Mouse (Mus musculus): ENCODE results near the gene Golga7b.

Golga7b gene

GRCm38 (mm10) chr19:42247519-42247918 is at the start of gene Golga7b:
Gene Golga7b, plus strand, starts transcription at chr19:42247574.
- no peak for DNase-seq

DNA sequence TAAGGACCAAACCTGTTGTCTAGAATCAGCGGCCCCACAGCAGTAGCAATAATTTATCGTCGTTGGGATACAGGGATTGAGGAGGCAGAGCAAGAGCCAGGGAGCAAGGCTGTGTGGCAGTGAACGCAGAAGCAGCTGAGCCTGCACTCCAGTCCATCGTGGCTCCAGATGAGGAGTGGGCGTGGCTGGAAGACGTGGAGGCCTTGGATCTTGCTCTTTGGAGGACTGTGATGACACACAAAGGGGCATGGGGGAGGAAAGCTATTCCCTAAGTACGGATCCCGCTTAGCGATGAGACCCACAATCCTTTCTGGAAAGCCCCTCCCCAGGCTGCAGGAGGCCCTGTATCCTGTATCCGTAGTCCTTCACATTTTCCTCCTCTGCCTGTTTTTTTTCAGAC is 49.3 kb upstream of the Golga7b start:
- DNase-seq, result no peak

DNA sequence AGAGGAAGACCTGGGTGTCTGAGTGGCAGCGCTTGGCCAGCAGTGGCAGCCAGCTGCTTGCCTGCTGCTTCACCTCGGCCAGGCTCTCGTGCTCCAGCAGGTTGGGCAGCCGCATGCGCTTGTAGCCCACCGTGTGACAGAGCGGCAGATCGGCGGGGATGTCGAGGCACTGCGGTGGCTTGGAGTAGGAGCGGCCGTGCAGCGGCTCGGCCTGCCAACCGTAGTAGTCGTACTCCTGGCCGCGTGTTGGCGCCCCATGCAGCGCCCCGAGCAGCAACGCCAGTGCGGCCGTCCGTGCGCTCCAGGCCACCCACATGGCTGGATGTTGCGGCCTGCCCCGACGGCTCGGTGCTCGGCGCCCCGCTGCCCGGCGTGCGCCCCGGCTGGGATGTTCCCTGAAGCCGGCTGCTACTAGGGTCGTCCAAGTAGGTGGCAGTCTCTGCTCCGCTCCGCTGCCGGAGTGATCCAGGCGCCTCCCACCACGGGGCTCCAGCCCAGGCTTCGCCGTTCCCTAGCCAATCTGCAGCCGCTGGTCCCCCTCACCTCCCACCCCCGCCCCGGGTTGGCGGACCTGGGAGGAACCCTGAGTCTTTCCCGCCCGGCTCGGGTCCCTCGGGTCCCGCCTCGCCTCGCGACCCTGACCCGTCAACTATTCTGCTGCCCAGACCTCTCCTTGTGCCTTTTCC is 45.5 kb upstream of the Golga7b start, which contains the start of gene Sfrp5:
Sfrp5 (minus strand) TSS at position 557 of the 686 bp plus-strand sequence.
- no peak for DNase-seq

GRCm38 (mm10) chr19:42202467-42202866 is 44.9 kb upstream of the Golga7b start:
- DNase-seq, result no peak

DNA sequence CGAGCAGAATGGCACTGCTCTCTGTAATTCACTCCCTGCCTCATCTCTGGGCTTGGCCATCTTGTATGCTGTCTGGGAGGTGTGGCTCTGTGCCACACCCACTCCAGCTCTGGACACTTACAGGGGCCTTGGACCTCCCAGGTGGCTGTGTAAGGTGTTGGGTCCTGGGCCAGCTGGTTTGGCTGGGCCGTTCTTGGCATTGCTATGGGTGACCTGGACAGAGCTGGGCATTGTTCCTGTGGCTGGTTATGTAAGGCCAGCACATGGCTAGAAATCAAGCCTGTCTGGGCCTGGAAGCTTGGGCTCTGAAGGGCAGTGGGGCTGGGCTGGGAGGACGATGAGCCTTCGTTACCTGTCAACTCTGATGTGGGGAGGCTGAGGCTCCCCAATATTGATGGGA is 43.1 kb upstream of the Golga7b start:
- DNase-seq, result no peak

DNA sequence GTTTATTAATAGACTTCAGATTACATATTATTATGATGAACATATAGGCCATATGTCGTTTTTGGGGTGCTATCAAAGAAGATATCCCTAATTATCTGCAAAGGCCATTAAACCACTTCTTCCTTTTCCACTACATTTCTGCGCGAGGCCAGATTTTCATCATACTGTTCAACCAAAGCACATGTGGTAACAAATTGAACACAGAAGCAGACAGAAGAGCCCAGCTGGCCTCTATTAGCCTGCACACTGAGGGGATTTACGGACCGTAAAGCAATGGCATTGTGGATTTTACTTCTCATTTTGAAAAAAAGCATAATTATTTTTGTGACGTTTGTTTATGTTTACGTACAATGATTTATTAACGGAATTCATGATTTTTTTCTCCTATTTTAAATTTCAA is 42.2 kb upstream of the Golga7b start:
- DNase-seq, result no peak

DNA sequence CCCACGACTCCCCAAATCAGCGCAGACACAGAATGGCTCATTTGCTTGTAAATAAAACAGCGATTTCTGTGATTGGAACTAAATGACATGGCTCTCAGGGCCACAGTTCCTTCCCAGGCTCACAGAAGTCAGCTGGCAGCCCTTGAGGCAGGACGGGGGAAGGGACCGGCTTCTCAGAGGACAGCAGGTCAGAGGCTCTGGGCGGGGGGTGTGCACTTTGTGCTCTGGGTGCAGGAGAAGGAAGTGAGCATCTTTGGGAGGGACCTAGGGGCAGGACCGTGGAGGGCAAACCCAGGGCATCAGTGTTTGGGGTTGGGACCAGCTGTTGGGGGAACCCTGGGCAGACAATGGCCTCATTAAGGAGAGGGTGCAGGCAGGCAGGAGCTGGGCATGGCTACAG is 37.9 kb upstream of the Golga7b start:
- no peak for DNase-seq

GRCm38 (mm10) chr19:42209976-42210375 is 37.4 kb upstream of the Golga7b start:
- DNase-seq, result no peak

- DNase-seq, result no peak
Measured at GRCm38 (mm10) chr19:42211936-42212335, 35.4 kb upstream of the Golga7b start.

DNA sequence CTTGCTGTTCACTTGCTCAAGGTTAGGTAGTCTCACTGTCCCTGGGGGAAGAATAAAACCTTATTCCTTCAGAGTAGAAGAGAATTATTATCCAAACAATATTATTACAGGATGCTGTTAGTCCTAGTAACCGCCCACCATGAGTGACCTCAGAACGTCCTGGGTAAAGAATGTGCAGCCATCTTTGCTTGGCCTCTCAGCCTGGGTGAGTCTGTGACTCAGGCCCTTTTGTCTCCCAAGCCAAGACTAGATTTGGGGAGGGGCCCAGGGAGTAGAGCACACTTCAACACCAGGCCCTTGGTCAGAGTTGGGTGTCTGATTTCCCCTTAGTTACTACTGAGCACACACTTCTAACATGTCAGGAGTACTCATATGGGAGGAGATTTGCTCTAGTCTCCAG is 32.8 kb upstream of the Golga7b start:
- no peak for DNase-seq

DNA sequence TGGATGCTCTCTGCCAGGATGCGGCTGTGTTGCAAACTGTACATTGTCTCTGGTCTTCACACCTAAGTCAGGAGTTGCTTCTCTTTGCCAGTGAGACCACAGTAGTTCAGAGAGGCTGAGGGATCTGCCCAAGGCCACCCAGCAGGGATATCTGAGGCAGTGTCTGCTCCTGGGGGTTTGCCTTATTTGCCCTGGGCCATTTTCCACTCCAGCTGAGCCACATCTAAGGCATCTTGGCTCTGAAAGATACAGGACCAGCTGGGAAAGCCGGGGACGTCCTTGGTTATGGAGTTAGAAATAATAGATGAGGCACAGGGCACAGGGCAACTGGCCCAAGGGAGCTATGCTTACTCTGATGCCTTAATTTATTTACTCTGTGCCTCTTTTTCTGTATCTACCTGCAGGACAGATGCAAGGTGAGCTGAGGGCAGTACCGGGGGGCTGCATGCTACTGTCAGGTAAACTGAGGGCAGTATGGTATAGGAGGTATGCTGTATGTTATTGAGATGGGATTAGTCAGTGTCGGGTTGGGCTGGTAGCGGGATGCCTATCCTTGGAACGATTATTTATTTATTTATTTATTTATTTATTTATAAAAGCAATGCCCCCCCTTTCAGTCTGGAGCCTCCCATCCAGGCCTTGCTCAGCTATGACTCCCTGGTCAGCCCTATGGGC is 30.5 kb upstream of the Golga7b start:
- no peak for DNase-seq

DNA sequence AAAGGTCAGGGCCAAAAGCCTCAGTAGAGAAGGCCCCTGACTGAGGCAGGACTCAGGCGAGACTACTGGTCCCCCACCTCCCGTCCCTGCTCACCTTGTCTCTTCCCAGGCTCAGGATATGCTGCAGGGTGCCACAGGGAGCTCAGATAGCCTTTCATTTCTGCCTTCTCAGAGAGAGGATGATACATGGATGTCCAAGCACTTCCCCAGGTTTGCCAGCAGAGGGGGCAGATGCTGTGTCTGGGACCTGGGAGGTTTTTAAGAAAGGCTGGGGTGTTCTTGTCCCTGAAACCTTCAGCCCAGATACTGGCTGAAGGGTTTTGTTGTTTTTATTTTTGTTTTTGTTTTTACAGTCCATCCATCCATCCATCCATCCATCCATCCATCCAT is 30.0 kb upstream of the Golga7b start:
- peak in 1 of 2 experiments; percentile 9 for DNase-seq

DNA sequence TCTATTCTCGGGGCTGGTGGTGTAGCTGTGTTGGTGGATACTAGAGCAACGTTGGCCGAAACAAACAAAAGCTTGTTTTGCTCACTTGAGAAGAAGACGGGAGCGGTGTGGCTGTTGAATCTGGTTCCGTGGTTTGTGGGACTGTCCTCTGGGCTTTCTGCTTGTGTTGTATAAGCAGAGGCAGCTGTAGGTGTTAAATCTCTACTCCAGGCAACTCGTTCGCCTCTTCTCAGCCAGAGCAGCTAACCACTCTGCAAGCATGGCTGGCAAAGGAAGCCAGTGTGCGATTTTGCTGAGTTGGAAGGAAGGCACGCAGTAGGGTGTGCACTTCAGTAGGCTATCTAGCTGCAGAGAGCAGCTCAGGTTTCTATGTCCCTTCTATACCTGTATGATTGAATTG is 20.9 kb upstream of the Golga7b start:
- DNase-seq, result no peak

GRCm38 (mm10) chr19:42229499-42230287 is 17.7 kb upstream of the Golga7b start:
- DNase-seq, result no peak

DNA sequence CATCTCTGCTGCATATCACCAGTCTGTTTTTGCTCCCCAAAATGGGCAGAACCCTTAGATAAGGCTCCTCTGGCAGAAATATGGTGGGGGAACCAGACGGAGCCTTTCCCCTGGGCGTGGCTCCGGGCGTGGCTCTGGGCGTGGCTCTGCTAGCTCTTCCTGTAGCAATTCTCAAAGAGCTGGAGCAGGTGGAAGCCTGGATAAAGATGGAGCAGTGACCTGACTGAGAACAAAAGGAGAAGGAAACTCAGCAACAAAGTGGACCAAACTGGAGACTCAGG is 17.1 kb upstream of the Golga7b start:
- DNase-seq, result no peak

- no peak for DNase-seq
Measured at GRCm38 (mm10) chr19:42230986-42231385, 16.4 kb upstream of the Golga7b start.

GRCm38 (mm10) chr19:42237602-42238340 is 9.6 kb upstream of the Golga7b start:
- DNase-seq, result no peak

DNA sequence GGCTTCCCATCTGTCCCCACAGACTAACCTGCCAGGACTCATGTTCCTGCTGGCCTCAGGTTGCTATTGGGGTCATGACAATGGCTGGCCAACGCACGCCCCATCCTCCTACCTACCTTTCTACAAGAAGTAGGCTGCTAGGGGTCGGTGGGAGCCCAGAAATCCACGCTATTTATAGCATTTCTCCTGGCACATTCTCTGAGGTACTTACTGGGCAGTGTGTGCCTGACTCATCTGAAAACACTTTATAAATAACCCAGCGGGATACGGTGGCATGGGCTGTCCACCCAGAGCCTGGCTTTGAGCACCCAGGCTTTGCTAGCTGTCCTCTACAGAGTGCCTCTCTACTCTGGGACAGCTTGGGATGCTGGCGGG is 9.0 kb upstream of the Golga7b start:
- DNase-seq, result no peak

GRCm38 (mm10) chr19:42240881-42241280 is 6.5 kb upstream of the Golga7b start:
- DNase-seq, result no peak

DNA sequence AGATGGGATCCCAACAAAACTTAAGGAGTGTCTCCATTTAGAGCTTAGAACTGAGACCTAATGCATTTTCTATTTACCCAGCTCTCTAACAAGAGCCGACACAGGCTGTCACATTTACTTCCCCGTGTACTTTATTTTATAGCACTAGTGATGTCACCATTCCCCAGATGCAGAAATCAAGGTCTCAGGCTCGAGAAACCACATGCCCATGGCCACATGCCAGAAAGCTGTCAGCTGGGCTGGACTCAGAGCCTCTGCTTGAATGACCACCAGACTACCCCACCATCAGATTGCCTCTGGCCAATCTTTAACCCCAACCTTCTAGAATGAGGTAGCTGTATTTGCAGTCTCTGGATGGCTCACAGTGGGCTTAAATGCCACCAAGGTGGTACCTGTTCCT is 4.0 kb upstream of the Golga7b start:
- DNase-seq, result no peak

GRCm38 (mm10) chr19:42246626-42247025 is 748 bp upstream of the Golga7b start:
- DNase-seq, result no peak

GRCm38 (mm10) chr19:42249976-42250914 is 2.9 kb downstream of the Golga7b start:
- no peak for DNase-seq

All from thymus, postnatal 36 days (tissue).